Mouse (Mus musculus) liver, postnatal 0 days (tissue): ENCODE data around the gene Siva1. TPM values are rescaled to one million over a fixed set of nuclear protein-coding genes. Genes with fewer than 3 reads are reported as not detected.

Source experiments
- ATAC-seq: fragments of 200-750 bp; cut with Nextera tagmentation; 2 replicates; pipeline ENCODE4 v1.8.0; 2017; ENCODE audit warnings: mild to moderate bottlenecking, moderate library complexity
- DNase-seq: peaks from one replicate; pipeline ENCODE4 v3.0.0-alpha.2; 2016
- H3K27ac ChIP-seq: fragments of 300-500 bp; sonication (generic); 2 replicates; pipeline ENCODE4 v1.5.1; 2014; ENCODE audit warnings: antibody characterized with exemption, moderate library complexity, mild to moderate bottlenecking, low read depth
- H3K27me3 ChIP-seq: fragments of 300-500 bp; sonication (generic); 2 replicates; pipeline ENCODE4 v1.6.1; 2014; ENCODE audit warnings: low read length, control low read depth, mixed read lengths; ENCODE audit not compliant: insufficient read depth
- H3K36me3 ChIP-seq: fragments of 300-500 bp; sonication (generic); replicated peaks from 2 replicates; pipeline ENCODE4 v1.6.1; 2014; ENCODE audit warnings: mild to moderate bottlenecking, control low read depth, low read length, moderate library complexity, mixed read lengths; ENCODE audit not compliant: insufficient read depth
- H3K4me1 ChIP-seq: fragments of 300-500 bp; sonication (generic); 2 replicates; pipeline ENCODE4 v1.6.1; 2014; ENCODE audit warnings: antibody characterized with exemption, mild to moderate bottlenecking, control low read depth; ENCODE audit not compliant: insufficient read depth
- H3K4me2 ChIP-seq: fragments of 300-500 bp; sonication (generic); 2 replicates; pipeline ENCODE4 v1.6.1; 2014; ENCODE audit warnings: low read depth, mild to moderate bottlenecking, low read length, moderate library complexity, mixed read lengths
- H3K4me3 ChIP-seq: fragments of 300-500 bp; sonication (generic); 2 replicates; pipeline ENCODE4 v1.5.1; 2014; ENCODE audit warnings: low read depth, low read length
- H3K9ac ChIP-seq: fragments of 300-500 bp; sonication (generic); replicated peaks from 2 replicates; pipeline ENCODE4 v1.6.1; 2014; ENCODE audit warnings: mild to moderate bottlenecking, moderate library complexity
- H3K9me3 ChIP-seq: fragments of 300-500 bp; sonication (generic); 2 replicates; pipeline ENCODE4 v1.6.1; 2016; ENCODE audit warnings: mild to moderate bottlenecking, control low read depth, low read length, mixed read lengths
- CTCF ChIP-seq: sonication (generic); IDR thresholded peaks from 2 replicates; pipeline ENCODE4 v1.5.1; 2016; ENCODE audit warnings: antibody characterized with exemption, low read depth
- EP300 ChIP-seq: IDR thresholded peaks from 2 replicates; pipeline ENCODE4 v1.6.1; 2016; ENCODE audit warnings: antibody characterized with exemption, low read depth, mild to moderate bottlenecking
- whole genome bisulfite sequencing: fragments of 180-500 bp; shearing (Covaris S2); extraction: QIAGEN DNeasy Blood & Tissue Kit; methylation state at CpG from one replicate; pipeline ENCODE4 v1.1.7; 2014; ENCODE audit not compliant: insufficient replicate concordance; 5-methylcytosine and 5-hydroxymethylcytosine counted together
- microRNA-seq: library from miRNA; unstranded; fragments of <30 nt; microRNA quantifications from one replicate; pipeline ENCODE4, GENCODE M21; 2016
- polyA plus RNA-seq: library from polyadenylated mRNA; unstranded; fragments of >200 nt; fragmentation: Nextera tagmentation; extraction: Ambion mirVana; gene quantifications from 2 replicates; pipeline ENCODE4 v1.2.1, GENCODE M21; 2015

Gene Siva1
- polyA plus RNA-seq, 1 experiment from 2014 or later: 62.2 TPM

- peak overlapping the region; percentile 86 for H3K4me2 ChIP-seq
- H3K9me3 ChIP-seq: no peaks in the 10 kb centered on the region
- 0 out of 2 replicates have a peak, but pooled peaks cover 3% of the 10 kb centered on the region for H3K27me3 ChIP-seq
- peaks cover 14% of the 10 kb centered on the region for H3K4me1 ChIP-seq
- H3K4me3 ChIP-seq: peak overlapping the region; percentile 65
- peak overlapping the region; percentile 84 for H3K9ac ChIP-seq
- TF ChIP-seq CTCF: no peak
- no peak for TF ChIP-seq EP300
- no peaks in the 10 kb centered on the region; the same call in 1 of the 2 replicates for H3K36me3 ChIP-seq
- peak overlapping the region; percentile 79 for H3K27ac ChIP-seq
- DNase-seq (peak; percentile 93), ATAC-seq (peak; percentile 98)
- WGBS: 2% methylated on average over 54 of the region's 54 CpGs
Measured at GRCm38 (mm10) chr12:112693185-112694126, 49.0 kb downstream of the Siva1 start.

- Histone ChIP-seq H3K27ac (peak overlapping the region; percentile 79; the same call in 1 of the 2 replicates), H3K4me2 (peak overlapping the region; percentile 86), H3K4me1 (peaks cover 14% of the 10 kb centered on the region), H3K27me3 (0 out of 2 replicates have a peak, but pooled peaks cover 3% of the 10 kb centered on the region), H3K9me3 (no peaks in the 10 kb centered on the region), H3K4me3 (peak overlapping the region; percentile 65), H3K9ac (peak overlapping the region; percentile 84; the same call in 1 of the 2 replicates), H3K36me3 (no peaks in the 10 kb centered on the region; the same call in 1 of the 2 replicates)
- no peak for TF ChIP-seq CTCF
- no peak for TF ChIP-seq EP300
- WGBS: 78% methylated on average over 10 of the region's 10 CpGs
- DNase-seq (no peak), ATAC-seq (no peak)
Measured at GRCm38 (mm10) chr12:112694127-112694475, 49.6 kb downstream of the Siva1 start.

- Histone ChIP-seq H3K27ac (no peak overlapping the region), H3K4me2 (no peak overlapping the region), H3K27me3 (peaks cover 15% of the 10 kb centered on the region), H3K9me3 (no peaks in the 10 kb centered on the region), H3K4me3 (no peak overlapping the region), H3K36me3 (no peaks in the 10 kb centered on the region), H3K9ac (no peak overlapping the region), H3K4me1 (peaks cover 14% of the 10 kb centered on the region)
- no peak for ATAC-seq
- 60% methylated on average over 3 of the region's 3 CpGs for WGBS
- DNase-seq: no peak
- TF ChIP-seq EP300 (no peak), CTCF (no peak)
Measured at GRCm38 (mm10) chr12:112696806-112697425, 52.4 kb downstream of the Siva1 start.

Small RNAs within 50 kb of the gene (microRNA-seq; reads per million reads assigned to microRNA genes)
- gene Mir6939: not detected

Other genes with a start within 250 kb of the Siva1 start
- 0.06 TPM in 1 of 2 replicates, not detected in the other for gene A530016L24Rik, start 155.2 kb upstream of the Siva1 start, polyA plus RNA-seq
- not detected in 2 replicates for gene Tmem179, start 127.9 kb upstream of the Siva1 start, polyA plus RNA-seq
- 1.8 and 1.9 TPM in 2 replicates for gene Inf2, start 55.9 kb upstream of the Siva1 start, polyA plus RNA-seq
- gene Adssl1, start 24.6 kb upstream of the Siva1 start, polyA plus RNA-seq: 22.8 and 24.4 TPM in 2 replicates
- 26.7 and 29.3 TPM in 2 replicates for gene Akt1, start 30.2 kb downstream of the Siva1 start, polyA plus RNA-seq
- gene Zbtb42, start 34.1 kb downstream of the Siva1 start, polyA plus RNA-seq: 1.3 and 1.6 TPM in 2 replicates
- gene Cep170b, start 75.8 kb downstream of the Siva1 start, polyA plus RNA-seq: 4.0 and 4.8 TPM in 2 replicates
- 20.9 and 22.4 TPM in 2 replicates for gene Pld4, start 116.0 kb downstream of the Siva1 start, polyA plus RNA-seq
- gene Ahnak2, start 158.0 kb downstream of the Siva1 start, polyA plus RNA-seq: 0.22 and 0.36 TPM in 2 replicates
- 0.69 TPM in 2 replicates for gene Clba1, start 164.3 kb downstream of the Siva1 start, polyA plus RNA-seq
- gene Cdca4, start 184.7 kb downstream of the Siva1 start, polyA plus RNA-seq: 29.8 and 30.4 TPM in 2 replicates
- 0.26 and 0.34 TPM in 2 replicates for gene Gpr132, start 223.5 kb downstream of the Siva1 start, polyA plus RNA-seq